Mouse (Mus musculus) kidney, embryonic 14.5 days (tissue): Measurements from ENCODE around the gene Prn. TPM values are rescaled to one million over a fixed set of nuclear protein-coding genes. Genes with fewer than 3 reads are reported as not detected.

Experiments
- ATAC-seq: fragments of 200-750 bp; cut with Nextera tagmentation; 2 replicates; pipeline ENCODE4 v1.8.0; 2017; ENCODE audit warnings: moderate number of reproducible peaks, mild to moderate bottlenecking, moderate TSS enrichment, moderate library complexity; ENCODE audit not compliant: low FRiP score, low TSS enrichment
- H3K27ac ChIP-seq: fragments of 300-500 bp; sonication (generic); 2 replicates; pipeline ENCODE4 v1.5.1; 2014; ENCODE audit warnings: low read depth, mild to moderate bottlenecking, low read length, moderate library complexity, mixed read lengths
- H3K27me3 ChIP-seq: fragments of 300-500 bp; sonication (generic); 2 replicates; pipeline ENCODE4 v1.6.1; 2014; ENCODE audit warnings: mild to moderate bottlenecking, low read length; ENCODE audit not compliant: control insufficient read depth, insufficient read depth
- H3K36me3 ChIP-seq: fragments of 300-500 bp; sonication (generic); 2 replicates; pipeline ENCODE4 v1.6.1; 2014; ENCODE audit warnings: low read length, mixed read lengths; ENCODE audit not compliant: control insufficient read depth, insufficient read depth
- H3K4me1 ChIP-seq: fragments of 300-500 bp; sonication (generic); 2 replicates; pipeline ENCODE4 v1.6.1; 2014; ENCODE audit warnings: low read length, mixed read lengths; ENCODE audit not compliant: control insufficient read depth, insufficient read depth
- H3K4me2 ChIP-seq: fragments of 300-500 bp; sonication (generic); replicated peaks from 2 replicates; pipeline ENCODE4 v1.6.1; 2014; ENCODE audit warnings: low read depth, mild to moderate bottlenecking, low read length
- H3K4me3 ChIP-seq: fragments of 300-500 bp; sonication (generic); 2 replicates; pipeline ENCODE4 v1.5.1; 2014; ENCODE audit warnings: mild to moderate bottlenecking, low read length
- H3K9ac ChIP-seq: fragments of 300-500 bp; sonication (generic); 2 replicates; pipeline ENCODE4 v1.6.1; 2014; ENCODE audit warnings: low read depth, mild to moderate bottlenecking, low read length, moderate library complexity
- H3K9me3 ChIP-seq: fragments of 300-500 bp; sonication (generic); 2 replicates; pipeline ENCODE4 v1.6.1; 2016; ENCODE audit warnings: low read length; ENCODE audit not compliant: control insufficient read depth
- WGBS: fragments of 180-500 bp; shearing (Covaris S2); extraction: QIAGEN DNeasy Blood & Tissue Kit; methylation state at CpG from one replicate; pipeline ENCODE4 v1.1.7; 2014; 5-methylcytosine and 5-hydroxymethylcytosine counted together
- polyA plus RNA-seq: library from polyadenylated mRNA; unstranded; fragments of >200 nt; fragmentation: Nextera tagmentation; extraction: Ambion mirVana; gene quantifications from 2 replicates; pipeline ENCODE4 v1.2.1, GENCODE M21; 2014

Prn gene
- polyA plus RNA-seq, 1 experiment from 2014 or later, result not detected

DNA sequence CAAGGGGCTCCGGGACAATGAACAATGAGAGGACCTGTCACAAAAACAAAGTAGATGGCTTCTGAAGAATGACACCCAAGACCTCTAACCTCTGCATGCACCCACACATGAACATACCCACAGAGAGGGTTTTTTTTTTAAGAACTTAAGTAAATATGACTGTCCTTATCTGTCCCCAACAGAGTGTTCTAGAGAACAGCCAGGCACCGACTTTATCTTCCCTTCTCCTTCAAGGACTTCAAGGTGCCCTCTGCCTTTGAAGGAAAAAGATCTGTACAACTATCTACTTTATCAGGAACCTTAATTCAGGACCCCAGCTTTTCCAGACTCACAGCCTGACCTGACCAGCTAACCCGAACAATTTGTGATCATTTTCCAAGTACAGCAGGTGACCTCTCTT lies 30.7 kb downstream of the Prn start:
- no peaks in the 10 kb centered on the region for H3K4me1 ChIP-seq
- H3K9me3 ChIP-seq, result no peaks in the 10 kb centered on the region
- ATAC-seq, result no peak
- H3K27me3 ChIP-seq, result no peaks in the 10 kb centered on the region
- no peaks in the 10 kb centered on the region for H3K36me3 ChIP-seq
- WGBS, result 87% methylated on average over 3 of the region's 3 CpGs
- no peak overlapping the region for H3K27ac ChIP-seq
- no peak overlapping the region for H3K4me3 ChIP-seq
- no peak overlapping the region for H3K9ac ChIP-seq
- no peak overlapping the region for H3K4me2 ChIP-seq

DNA sequence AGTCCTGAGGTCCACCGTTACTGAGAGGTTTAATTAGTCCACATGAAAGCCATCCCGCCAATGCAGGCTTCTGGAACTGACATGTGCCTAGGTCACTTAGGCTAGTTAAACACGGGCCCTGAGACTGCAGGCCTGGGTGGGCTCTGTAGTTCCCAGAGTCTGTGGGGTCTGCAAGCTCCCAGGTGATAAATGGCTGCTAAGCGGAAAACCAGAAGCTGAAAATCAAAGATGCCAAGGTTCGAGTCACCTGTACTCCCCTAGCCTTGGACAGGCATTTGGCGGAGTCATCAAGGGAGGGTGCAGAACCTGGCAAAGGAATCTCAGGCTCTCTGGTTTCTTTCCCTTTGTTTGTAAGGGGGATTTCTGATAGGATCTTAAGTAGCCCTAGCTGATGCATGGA lies 31.7 kb downstream of the Prn start:
- Histone ChIP-seq H3K4me3 (no peak overlapping the region), H3K4me1 (no peaks in the 10 kb centered on the region), H3K27ac (no peak overlapping the region), H3K4me2 (no peak overlapping the region), H3K9ac (no peak overlapping the region), H3K27me3 (no peaks in the 10 kb centered on the region), H3K9me3 (no peaks in the 10 kb centered on the region), H3K36me3 (no peaks in the 10 kb centered on the region)
- no peak for ATAC-seq
- WGBS, result 73% methylated on average over 6 of the region's 6 CpGs

GRCm38 (mm10) chr2:131944370-131944769 lies 34.6 kb downstream of the Prn start:
- ATAC-seq, result no peak
- 17% methylated on average over 1 of the region's 1 CpGs for WGBS
- Histone ChIP-seq H3K9me3 (no peaks in the 10 kb centered on the region), H3K4me2 (no peak overlapping the region), H3K27me3 (no peaks in the 10 kb centered on the region; the same call in 1 of the 2 replicates), H3K4me3 (no peak overlapping the region), H3K27ac (no peak overlapping the region), H3K36me3 (no peaks in the 10 kb centered on the region), H3K4me1 (no peaks in the 10 kb centered on the region), H3K9ac (no peak overlapping the region)

DNA sequence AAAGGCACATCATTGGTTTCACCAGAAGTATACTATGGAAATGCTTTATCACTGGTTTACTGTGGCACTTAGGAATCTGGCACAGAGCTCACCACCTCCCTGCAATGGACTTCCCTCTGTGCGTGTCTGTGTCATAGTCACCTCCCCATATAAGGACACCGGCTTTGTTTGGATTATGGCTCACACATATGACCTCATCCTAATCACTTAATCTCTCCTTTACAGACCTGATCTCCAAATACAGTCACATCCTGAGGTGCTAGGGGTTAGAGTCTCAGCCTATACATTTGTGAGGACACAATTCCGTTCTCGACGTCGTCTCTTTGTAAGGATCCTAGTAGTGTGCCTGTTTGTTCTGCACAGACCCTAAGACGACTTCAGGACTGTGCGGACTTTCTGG lies 35.5 kb downstream of the Prn start:
- ATAC-seq, result no peak
- no peak overlapping the region for H3K9ac ChIP-seq
- H3K9me3 ChIP-seq, result no peaks in the 10 kb centered on the region
- H3K36me3 ChIP-seq, result no peaks in the 10 kb centered on the region
- no peak overlapping the region for H3K27ac ChIP-seq
- no peak overlapping the region for H3K4me2 ChIP-seq
- no peak overlapping the region for H3K4me3 ChIP-seq
- H3K4me1 ChIP-seq, result peaks cover under 1% of the 10 kb centered on the region; the same call in 1 of the 2 replicates
- WGBS, result 77% methylated on average over 8 of the region's 8 CpGs
- H3K27me3 ChIP-seq, result no peaks in the 10 kb centered on the region; the same call in 1 of the 2 replicates

DNA sequence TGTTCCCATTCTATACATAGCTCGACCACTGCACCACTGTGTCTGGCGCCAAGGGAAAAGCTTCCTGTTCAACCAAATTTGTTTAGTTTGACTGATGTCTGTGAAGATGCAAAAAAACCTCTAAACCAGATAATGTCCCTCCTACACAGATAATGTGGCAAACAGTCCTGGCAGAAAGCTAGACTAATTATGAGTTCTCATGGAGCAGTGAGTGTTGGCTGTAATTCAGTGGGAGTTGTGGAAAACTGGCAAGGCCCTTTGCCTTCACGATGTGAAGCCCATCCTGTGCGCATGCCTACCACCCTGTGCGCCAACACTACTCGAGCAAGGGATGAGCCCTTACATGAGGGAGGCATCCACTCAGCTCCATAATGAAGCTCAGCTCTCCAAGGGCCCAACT lies 36.0 kb downstream of the Prn start:
- WGBS, result 91% methylated on average over 6 of the region's 6 CpGs
- no peaks in the 10 kb centered on the region; the same call in 1 of the 2 replicates for H3K27me3 ChIP-seq
- peaks cover 4% of the 10 kb centered on the region; the same call in 1 of the 2 replicates for H3K4me1 ChIP-seq
- H3K9ac ChIP-seq, result no peak overlapping the region
- no peaks in the 10 kb centered on the region for H3K36me3 ChIP-seq
- no peak for ATAC-seq
- no peaks in the 10 kb centered on the region for H3K9me3 ChIP-seq
- H3K4me2 ChIP-seq, result no peak overlapping the region
- H3K4me3 ChIP-seq, result no peak overlapping the region
- H3K27ac ChIP-seq, result no peak overlapping the region

- H3K4me2 ChIP-seq, result no peak overlapping the region
- ATAC-seq, result no peak
- H3K9me3 ChIP-seq, result no peaks in the 10 kb centered on the region
- H3K27ac ChIP-seq, result no peak overlapping the region
- peaks cover 4% of the 10 kb centered on the region; the same call in 1 of the 2 replicates for H3K4me1 ChIP-seq
- no peak overlapping the region for H3K4me3 ChIP-seq
- WGBS, result 87% methylated on average over 16 of the region's 16 CpGs
- H3K9ac ChIP-seq, result no peak overlapping the region
- no peaks in the 10 kb centered on the region for H3K36me3 ChIP-seq
- no peaks in the 10 kb centered on the region; the same call in 1 of the 2 replicates for H3K27me3 ChIP-seq
Measured at GRCm38 (mm10) chr2:131946351-131946750, 36.6 kb downstream of the Prn start.

DNA sequence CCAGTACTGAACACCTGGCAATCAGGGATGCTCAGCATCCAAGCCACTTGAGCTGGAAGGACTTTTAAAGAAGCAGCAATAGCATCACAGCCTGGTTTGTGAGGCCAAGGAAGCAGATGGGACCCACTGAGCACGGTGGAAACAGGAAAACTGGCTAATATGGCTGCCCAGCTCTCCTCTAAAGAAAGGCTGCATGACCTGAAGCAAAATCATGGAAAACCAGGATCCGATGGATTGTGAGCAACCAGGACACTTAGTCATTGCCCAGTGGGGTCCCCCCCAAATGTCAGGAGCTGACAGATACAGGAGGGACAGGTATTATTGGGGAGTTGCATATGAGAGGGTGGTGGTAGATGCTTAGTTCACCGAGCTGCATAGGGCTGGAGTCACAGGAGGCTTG lies 38.4 kb downstream of the Prn start:
- peaks cover 7% of the 10 kb centered on the region; the same call in 1 of the 2 replicates for H3K4me1 ChIP-seq
- peaks cover 5% of the 10 kb centered on the region for H3K27me3 ChIP-seq
- WGBS, result 78% methylated on average over 3 of the region's 3 CpGs
- no peak overlapping the region for H3K9ac ChIP-seq
- H3K9me3 ChIP-seq, result no peaks in the 10 kb centered on the region
- H3K36me3 ChIP-seq, result no peaks in the 10 kb centered on the region
- no peak overlapping the region for H3K27ac ChIP-seq
- H3K4me2 ChIP-seq, result no peak overlapping the region
- no peak for ATAC-seq
- H3K4me3 ChIP-seq, result no peak overlapping the region

- ATAC-seq, result no peak
- Histone ChIP-seq H3K9me3 (no peaks in the 10 kb centered on the region), H3K4me2 (no peak overlapping the region), H3K27ac (no peak overlapping the region), H3K27me3 (peaks cover 12% of the 10 kb centered on the region), H3K9ac (no peak overlapping the region), H3K4me1 (peaks cover 8% of the 10 kb centered on the region; the same call in 1 of the 2 replicates), H3K4me3 (no peak overlapping the region), H3K36me3 (no peaks in the 10 kb centered on the region)
- WGBS, result 79% methylated on average over 11 of the region's 11 CpGs
Measured at GRCm38 (mm10) chr2:131948916-131949639, 39.3 kb downstream of the Prn start.

DNA sequence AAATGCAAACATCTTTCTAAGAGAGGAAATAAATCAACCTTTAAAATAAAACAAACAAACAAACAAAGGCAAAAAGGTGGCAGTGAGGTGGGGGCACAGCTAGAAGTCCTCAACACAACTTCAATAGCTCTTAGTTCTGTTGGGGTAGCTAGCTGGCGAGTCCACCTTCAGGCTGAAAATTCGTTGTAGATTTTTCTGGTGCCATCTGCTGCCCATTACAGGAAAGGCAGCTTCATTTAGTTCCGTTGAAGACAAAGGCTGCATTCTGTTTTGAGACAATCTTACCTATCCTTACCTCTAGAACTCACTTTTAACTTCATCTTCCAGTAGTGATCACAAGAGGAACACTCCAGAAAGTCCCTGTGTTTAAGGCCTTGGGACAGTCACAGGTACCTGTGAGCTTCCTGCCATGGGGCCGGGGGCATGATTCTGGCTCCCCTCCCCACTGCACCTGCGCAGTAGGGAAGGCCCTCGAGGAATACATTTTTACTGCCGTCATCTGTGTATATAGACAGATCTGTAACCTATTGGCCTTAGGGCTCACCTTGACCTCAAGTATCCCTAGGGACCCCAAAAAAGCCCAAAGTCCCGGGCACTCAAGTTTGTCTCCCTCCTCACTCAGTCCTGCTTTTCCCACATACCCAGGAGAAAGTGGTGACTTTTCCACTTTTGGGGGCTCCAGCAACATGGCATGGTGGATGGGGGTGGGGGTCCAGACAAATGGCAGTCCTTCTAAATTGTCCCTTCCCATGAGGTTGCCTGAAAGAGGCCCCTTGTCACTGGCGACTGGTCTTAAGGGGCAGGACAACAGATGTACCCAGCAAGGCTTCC lies 40.2 kb downstream of the Prn start:
- Histone ChIP-seq H3K27me3 (peaks cover 19% of the 10 kb centered on the region), H3K9ac (0 out of 2 replicates have a peak overlapping the region, but pooled peaks have one; percentile 23), H3K4me3 (no peak overlapping the region), H3K27ac (no peak overlapping the region), H3K4me1 (peaks cover 8% of the 10 kb centered on the region; the same call in 1 of the 2 replicates), H3K9me3 (no peaks in the 10 kb centered on the region), H3K4me2 (no peak overlapping the region), H3K36me3 (no peaks in the 10 kb centered on the region)
- ATAC-seq, result no peak
- WGBS, result 49% methylated on average over 9 of the region's 9 CpGs
